Mouse (Mus musculus) C2C12 (cell line): ENCODE measurements around the gene Chek2. TPM values are rescaled to one million over a fixed set of nuclear protein-coding genes. Genes with fewer than 3 reads are reported as not detected.

ENCODE experiments used
- H3K27me3 ChIP-seq: one replicate; pipeline ENCODE4 v1.6.1; 2011; ENCODE audit not compliant: control insufficient read depth, insufficient read depth, insufficient read length
- H3K36me3 ChIP-seq: one replicate; pipeline ENCODE4 v1.6.1; 2011; ENCODE audit not compliant: control insufficient read depth, insufficient read depth
- H3K4me3 ChIP-seq: one replicate; pipeline ENCODE4 v1.5.1; 2011; ENCODE audit warnings: mild to moderate bottlenecking, control low read depth; ENCODE audit not compliant: poor library complexity, insufficient read depth, severe bottlenecking
- H3K79me2 ChIP-seq: one replicate; pipeline ENCODE4 v1.6.1; 2011; ENCODE audit not compliant: control insufficient read depth, insufficient read depth
- H3K79me3 ChIP-seq: one replicate; pipeline ENCODE4 v1.6.1; 2011; ENCODE audit warnings: low read depth, control low read depth
- H3ac ChIP-seq: one replicate; pipeline ENCODE3; 2011; ENCODE audit warnings: low read depth; ENCODE audit not compliant: control insufficient read depth, insufficient read length
- CEBPB ChIP-seq: IDR thresholded peaks from one replicate; pipeline ENCODE4 v1.6.1; 2011; ENCODE audit warnings: low read depth, mild to moderate bottlenecking, control low read depth, moderate library complexity
- CTCF ChIP-seq: IDR thresholded peaks from one replicate; pipeline ENCODE4 v1.5.1; 2011; ENCODE audit not compliant: control insufficient read depth, insufficient read depth, insufficient read length
- FOSL1 ChIP-seq: IDR thresholded peaks from one replicate; pipeline ENCODE4 v1.8.0; 2011; ENCODE audit warnings: mild to moderate bottlenecking, low read length; ENCODE audit not compliant: poor library complexity, insufficient read depth, severe bottlenecking
- MAX ChIP-seq: IDR thresholded peaks from one replicate; pipeline ENCODE4 v1.6.1; 2011; ENCODE audit warnings: mild to moderate bottlenecking, control low read depth
- MYOD1 ChIP-seq: IDR thresholded peaks from one replicate; pipeline ENCODE4 v1.6.1; 2011; ENCODE audit warnings: low read depth; ENCODE audit not compliant: control insufficient read depth, insufficient read length
- MYOG ChIP-seq: IDR thresholded peaks from one replicate; pipeline ENCODE4 v1.6.1; 2011; ENCODE audit not compliant: control insufficient read depth, insufficient read length; ENCODE audit errors: extremely low read depth
- USF1 ChIP-seq: IDR thresholded peaks from one replicate; pipeline ENCODE4 v1.6.1; 2011; ENCODE audit warnings: low read depth, mild to moderate bottlenecking, control low read depth, moderate library complexity
- polyA plus RNA-seq: library from polyadenylated mRNA; unstranded; fragments of >200 nt; fragmentation: generic; extraction: Trizol; gene quantifications from one replicate; pipeline ENCODE4 v1.2.1, GENCODE M21; 2012; ENCODE audit warnings: missing spikeins

The Chek2 gene
- polyA plus RNA-seq, 1 experiment: 8.2 TPM

DNA sequence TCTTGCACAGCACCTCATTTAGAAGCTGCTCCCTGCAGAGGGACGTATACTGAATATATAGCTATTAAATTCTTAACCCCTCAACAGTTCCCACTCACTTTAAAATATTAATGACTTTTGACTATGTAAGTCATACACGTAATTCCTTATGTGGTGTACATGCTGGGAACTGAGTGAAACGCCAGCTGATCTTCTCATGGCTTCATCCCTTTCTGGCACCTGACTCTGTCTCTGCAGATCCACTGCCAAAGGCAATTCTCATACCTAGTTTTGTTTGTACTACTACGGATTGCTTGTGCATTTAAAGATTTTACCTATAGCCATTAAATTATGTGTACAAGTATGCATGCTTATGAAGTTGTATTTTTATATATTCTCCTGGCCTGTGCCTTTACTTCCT is 79.8 kb downstream of the Chek2 start:
- Histone ChIP-seq H3K4me3 (no peak overlapping the region), H3K79me2 (no peaks in the 10 kb centered on the region), H3K79me3 (no peaks in the 10 kb centered on the region)

DNA sequence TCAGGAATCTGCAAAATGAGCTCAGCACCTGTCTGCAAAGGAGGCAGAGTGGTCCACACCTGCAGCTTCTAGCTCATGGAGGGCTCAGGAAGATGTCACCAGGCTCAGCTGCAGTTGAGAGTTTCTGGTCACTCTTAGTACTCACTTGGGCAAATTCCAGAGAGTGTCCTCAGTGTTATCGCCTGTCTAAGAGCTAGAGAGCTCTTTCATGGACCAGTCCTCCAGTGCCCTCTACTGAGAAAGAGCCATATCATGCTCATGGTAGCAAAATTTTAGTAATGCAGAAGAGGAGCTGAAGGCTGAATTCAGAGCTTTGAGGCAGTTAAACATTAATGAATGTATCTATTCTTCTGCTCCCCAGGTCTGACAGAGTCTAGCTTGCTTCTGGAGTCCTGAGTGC is 83.6 kb downstream of the Chek2 start:
- no peak overlapping the region for H3K4me3 ChIP-seq
- TF ChIP-seq USF1 (no peak), MYOD1 (no peak), CTCF (no peak), CEBPB (no peak), MAX (no peak), FOSL1 (no peak), MYOG (no peak)
- H3ac ChIP-seq: no peak overlapping the region
- H3K79me2 ChIP-seq: no peaks in the 10 kb centered on the region
- H3K79me3 ChIP-seq: no peaks in the 10 kb centered on the region
- H3K36me3 ChIP-seq: no peaks in the 10 kb centered on the region
- H3K27me3 ChIP-seq: no peaks in the 10 kb centered on the region

More for the DNA sequence above, 79.8 kb downstream of the Chek2 start:
- H3ac ChIP-seq: no peak overlapping the region
- H3K27me3 ChIP-seq: no peaks in the 10 kb centered on the region
- H3K36me3 ChIP-seq: no peaks in the 10 kb centered on the region
- TF ChIP-seq CTCF: no peak
- TF ChIP-seq USF1: no peak
- no peak for TF ChIP-seq CEBPB
- no peak for TF ChIP-seq MYOD1
- TF ChIP-seq MAX: no peak
- TF ChIP-seq MYOG: no peak
- no peak for TF ChIP-seq FOSL1

Other genes starting within 250 kb of the Chek2 start
- gene Noc4l, start 186.6 kb upstream of the Chek2 start, polyA plus RNA-seq: 51.7 TPM
- 14.8 TPM for gene Ddx51, start 186.5 kb upstream of the Chek2 start, polyA plus RNA-seq
- 23.6 TPM for gene Ep400, start 69.3 kb upstream of the Chek2 start, polyA plus RNA-seq
- gene Pus1, start 59.3 kb upstream of the Chek2 start, polyA plus RNA-seq: 62.3 TPM
- gene Ulk1, start 29.9 kb upstream of the Chek2 start, polyA plus RNA-seq: 13.6 TPM
- gene Hscb, start 202 bp upstream of the Chek2 start, polyA plus RNA-seq: 12.2 TPM
- gene Ttc28, start 39.8 kb downstream of the Chek2 start, polyA plus RNA-seq: 3.4 TPM